Mouse (Mus musculus): ENCODE results near the gene Kif27. TPM values are rescaled to one million over a fixed set of nuclear protein-coding genes. Genes with fewer than 3 reads are reported as not detected.
"Not testable (repeated sequence)": the region's sequence is repeated elsewhere in the genome, so short reads cannot be mapped to it uniquely, and the experiment has no call there.

Kif27 gene
- 1 to 10 TPM; 3.3 to 3.6 TPM for total RNA-seq (2021)
- long read RNA-seq, full-length matches to known transcripts: 3 of 6 reads
- long read RNA-seq, partial matches to known transcripts: 0 of 6 reads
- long read RNA-seq, other reads (novel, unspliced or antisense): 3 of 6 reads

GRCm38 (mm10) chr13:58358629-58359303 lies at the start of gene Kif27:
Gene Kif27 (minus strand): TSS chr13:58359122.
- peak; percentile 16 to 49 for DNase-seq (ENCODE audit: low spot score in 2 of 2)

- DNase-seq (ENCODE audit: low spot score in 2 of 2): not testable (repeated sequence)
Measured at GRCm38 (mm10) chr13:58403243-58403642, 44.3 kb upstream of the Kif27 start, which contains the start of gene Hnrnpk. Gene Hnrnpk (minus strand): TSS chr13:58403343.

GRCm38 (mm10) chr13:58402744-58403110 lies 43.8 kb upstream of the Kif27 start:
- DNase-seq (ENCODE audit: low spot score in 2 of 2): no peak

GRCm38 (mm10) chr13:58402003-58402743 lies 43.3 kb upstream of the Kif27 start, which contains the start of gene Rmi1:
Gene Rmi1 (plus strand): TSS chr13:58402248.
- peak; percentile 96 to 98 for DNase-seq (ENCODE audit: low spot score in 2 of 2)

GRCm38 (mm10) chr13:58401135-58402002 lies 42.4 kb upstream of the Kif27 start:
- DNase-seq (ENCODE audit: low spot score in 2 of 2): peak; percentile 67 to 76

- DNase-seq (ENCODE audit: low spot score in 2 of 2): no peak
Measured at GRCm38 (mm10) chr13:58400576-58400975, 41.7 kb upstream of the Kif27 start.

- DNase-seq (ENCODE audit: low spot score in 2 of 2): no peak
Measured at GRCm38 (mm10) chr13:58397651-58398050, 38.7 kb upstream of the Kif27 start.

- not testable (repeated sequence) for DNase-seq (ENCODE audit: low spot score in 2 of 2)
Measured at GRCm38 (mm10) chr13:58394392-58394791, 35.5 kb upstream of the Kif27 start.

GRCm38 (mm10) chr13:58389324-58389951 lies 30.5 kb upstream of the Kif27 start:
- DNase-seq (ENCODE audit: low spot score in 2 of 2): no peak

- no peak for DNase-seq (ENCODE audit: low spot score in 2 of 2)
Measured at GRCm38 (mm10) chr13:58388379-58388778, 29.5 kb upstream of the Kif27 start.

- peak; percentile 38 to 81 for DNase-seq (ENCODE audit: low spot score in 2 of 2)
Measured at GRCm38 (mm10) chr13:58387948-58388347, 29.0 kb upstream of the Kif27 start.

GRCm38 (mm10) chr13:58385547-58385920 lies 26.6 kb upstream of the Kif27 start:
- DNase-seq (ENCODE audit: low spot score in 2 of 2): no peak

- DNase-seq (ENCODE audit: low spot score in 2 of 2): peak; percentile 23 to 37
Measured at GRCm38 (mm10) chr13:58384779-58385546, 26.0 kb upstream of the Kif27 start, which contains the start of gene 2210016F16Rik. Gene 2210016F16Rik (minus strand): TSS chr13:58385225.

- no peak for DNase-seq (ENCODE audit: low spot score in 2 of 2)
Measured at GRCm38 (mm10) chr13:58384371-58384770, 25.4 kb upstream of the Kif27 start.

GRCm38 (mm10) chr13:58373153-58373470 lies 14.2 kb upstream of the Kif27 start:
- DNase-seq (ENCODE audit: low spot score in 2 of 2): no peak

GRCm38 (mm10) chr13:58372278-58373152 lies 13.6 kb upstream of the Kif27 start:
- no peak for DNase-seq (ENCODE audit: low spot score in 2 of 2)

- no peak for DNase-seq (ENCODE audit: low spot score in 2 of 2)
Measured at GRCm38 (mm10) chr13:58368835-58369234, 9.9 kb upstream of the Kif27 start.

GRCm38 (mm10) chr13:58367641-58368040 lies 8.7 kb upstream of the Kif27 start:
- DNase-seq (ENCODE audit: low spot score in 2 of 2): no peak

GRCm38 (mm10) chr13:58366373-58366772 lies 7.5 kb upstream of the Kif27 start:
- no peak for DNase-seq (ENCODE audit: low spot score in 2 of 2)
